In genomic region chr16:34347574-34347973, GRCm38 (mm10) we compare ENCODE assay signal across 14 mouse cellular contexts.
DNase-seq lines count a peak whose midpoint lies in the region; ATAC-seq lines count a peak whose summit lies in the region.
"Had no signal": no experiment of that assay in that cellular context is flagged by ENCODE, and none has a peak within 500 bp of the region (broad histone marks: within the 10 kb centered on the region; RNA-seq: fewer than 3 reads in every experiment).

No protein-coding gene starts in this region.

- intact Hi-C loops in heart, postnatal 25 days (cut with DNase I) = loop anchor here (5.0 kb wide), 1 partner anchor 225 kb away; the partner anchor contains the start of gene Kalrn

- H3K4me3 ChIP-seq in heart, embryonic 12.5 days = no peak overlapping the region
- H3K4me3 ChIP-seq: embryonic facial prominence, embryonic 15.5 days; heart, embryonic 15.5 days; liver, embryonic 15.5 days; midbrain, embryonic 12.5 days had no signal

- H3K27ac ChIP-seq in heart, embryonic 12.5 days (ENCODE audit: poor library complexity, severe bottlenecking) = no peak overlapping the region
- H3K27ac ChIP-seq: embryonic facial prominence, embryonic 15.5 days; heart, embryonic 15.5 days; liver, embryonic 15.5 days; midbrain, embryonic 12.5 days had no signal

- DNase-seq in heart, adult 18-20 months = peak; percentile 64 to 87
- DNase-seq in adrenal gland, postnatal 14 days = peak; percentile 49
- DNase-seq in heart, postnatal 25 days (ENCODE audit: low spot score) = peak; percentile 49
- DNase-seq in kidney, postnatal 25 days = peak; percentile 77 to 95
- no peak for DNase-seq in embryo, embryonic 9.5 days (ENCODE audit: extremely low spot score)
- DNase-seq: cerebellum, postnatal 25 days; forebrain, postnatal 0 days had no signal

- 66% methylated on average over 10 of the region's 10 CpGs for WGBS in heart, embryonic 12.5 days

- no peaks in the 10 kb centered on the region for H3K9me3 ChIP-seq in heart, embryonic 12.5 days (replicated peaks)
- H3K9me3 ChIP-seq: embryonic facial prominence, embryonic 15.5 days; heart, embryonic 15.5 days; liver, embryonic 15.5 days; midbrain, embryonic 12.5 days had no signal

- ATAC-seq in heart, embryonic 12.5 days (ENCODE audit: insufficient number of reproducible peaks, low FRiP score) = no peak
- no peak for ATAC-seq in activated CD4-positive, CD25-positive, alpha-beta regulatory T cell, adult 4 months
- ATAC-seq: CD4-positive, CD25-positive, alpha-beta regulatory T cell, adult 4 months; forebrain, postnatal 0 days had no signal

- H3K27me3 ChIP-seq in heart, embryonic 12.5 days (replicated peaks) = no peaks in the 10 kb centered on the region
- H3K27me3 ChIP-seq: embryonic facial prominence, embryonic 15.5 days; heart, embryonic 15.5 days; liver, embryonic 15.5 days; midbrain, embryonic 12.5 days had no signal

- H3K36me3 ChIP-seq in heart, embryonic 12.5 days = no peaks in the 10 kb centered on the region
- H3K36me3 ChIP-seq: embryonic facial prominence, embryonic 15.5 days; heart, embryonic 15.5 days; liver, embryonic 15.5 days; midbrain, embryonic 12.5 days had no signal

- H3K4me1 ChIP-seq in heart, embryonic 12.5 days (replicated peaks) = peaks cover 51% of the 10 kb centered on the region
- H3K4me1 ChIP-seq: liver, embryonic 15.5 days had no signal

- no peak overlapping the region for H3K9ac ChIP-seq in heart, embryonic 12.5 days
- H3K9ac ChIP-seq: embryonic facial prominence, embryonic 15.5 days; forebrain, postnatal 0 days; heart, embryonic 15.5 days; liver, embryonic 15.5 days; midbrain, embryonic 12.5 days had no signal

- H3K4me2 ChIP-seq in heart, embryonic 12.5 days = no peak overlapping the region
- H3K4me2 ChIP-seq: embryonic facial prominence, embryonic 15.5 days; heart, embryonic 15.5 days; liver, embryonic 15.5 days; midbrain, embryonic 12.5 days had no signal
